Mouse (Mus musculus): Measurements from ENCODE around the gene Slc15a4. TPM values are rescaled to one million over a fixed set of nuclear protein-coding genes. Genes with fewer than 3 reads are reported as not detected.
A peak's percentile ranks its signal among the peaks of the same experiment; 100 is the strongest.

Gene Slc15a4
- polyA plus RNA-seq (2015; fragmentation: Nextera tagmentation; extraction: Ambion mirVana): 10.4 and 11.3 TPM in 2 replicates

DNA sequence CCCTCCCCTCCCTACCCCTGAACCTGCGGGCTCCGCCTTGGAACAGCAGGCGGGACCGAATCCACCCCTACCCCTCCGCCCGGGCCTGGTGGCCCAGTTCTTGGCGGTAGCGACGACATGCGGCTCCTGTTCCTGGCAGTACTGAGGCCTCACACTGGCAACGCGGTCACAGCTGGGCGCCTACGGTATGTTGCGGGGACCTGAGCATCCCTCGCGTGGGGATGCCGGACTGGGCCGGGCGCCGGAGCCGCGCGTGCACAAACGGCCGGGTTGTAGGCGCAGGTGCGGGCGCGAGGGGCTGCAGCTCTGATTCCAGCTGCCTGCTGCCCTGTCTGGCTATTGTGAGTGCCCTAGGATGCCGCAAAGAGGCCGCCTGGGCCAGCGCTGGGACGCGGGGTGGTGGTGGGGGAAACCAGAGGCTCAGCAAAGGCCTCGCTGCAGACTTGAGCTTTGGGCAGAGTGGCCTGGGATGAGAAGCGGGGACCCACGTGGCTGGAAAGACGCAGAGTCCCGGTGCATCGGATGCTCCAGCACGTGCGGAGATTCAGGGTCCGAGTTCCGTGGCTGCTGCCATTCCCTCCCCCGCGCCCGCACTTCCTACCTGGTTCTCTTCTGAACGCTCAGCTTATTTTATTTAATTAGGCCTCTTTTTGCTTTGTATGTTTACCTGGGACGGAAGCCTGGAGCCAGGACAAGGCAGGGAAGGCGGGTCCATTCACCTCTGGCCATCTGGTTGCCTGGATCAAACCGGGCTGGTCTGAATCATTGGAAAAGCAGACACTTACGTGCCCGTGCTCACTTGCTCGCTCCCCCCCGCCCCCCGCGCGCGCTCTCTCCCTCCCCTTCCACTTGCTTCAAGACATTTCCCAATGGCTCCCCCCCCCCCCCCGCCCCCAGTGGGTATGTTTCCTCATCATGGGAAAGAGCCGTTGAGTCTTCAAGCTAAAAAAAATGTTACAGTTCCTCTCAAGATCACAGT is at the start of gene Slc15a4, which contains the start of gene Glt1d1:
Gene Slc15a4, minus strand, starts transcription at position 731 of the 979 bp plus-strand sequence.
Gene Glt1d1, plus strand, starts transcription at position 96 of the 979 bp plus-strand sequence.
- DNase-seq: peak; percentile 63
- H3K9me3 ChIP-seq (ENCODE audit: low read length): no peaks in the 10 kb centered on the region
- no peaks in the 10 kb centered on the region for H3K36me3 ChIP-seq (replicated peaks; ENCODE audit: insufficient read depth, low read length)
- H3K4me3 ChIP-seq (ENCODE audit: low read depth, low read length): peak within 1 kb of the TSS; percentile 63
- no peaks in the 10 kb centered on the region for H3K4me1 ChIP-seq (ENCODE audit: insufficient read depth)
- H3K27me3 ChIP-seq (ENCODE audit: insufficient read depth, low read length): peaks cover 17% of the 10 kb centered on the region; the same call in 1 of the 2 replicates
- peak within 1 kb of the TSS; percentile 85 for H3K9ac ChIP-seq (replicated peaks)
- peak within 1 kb of the TSS; percentile 94 for H3K27ac ChIP-seq (ENCODE audit: low read depth)
- H3K4me2 ChIP-seq (ENCODE audit: low read depth, low read length): peak within 1 kb of the TSS; percentile 69
- ATAC-seq: peak; percentile 63
- WGBS (ENCODE audit: insufficient replicate concordance): under 1% methylated on average over 61 of the region's 62 CpGs
- TF ChIP-seq EP300 (IDR thresholded peaks at IDR 0.05; ENCODE audit: low read depth): no peak
- TF ChIP-seq CTCF (IDR thresholded peaks at IDR 0.05; ENCODE audit: low read depth): no peak

DNA sequence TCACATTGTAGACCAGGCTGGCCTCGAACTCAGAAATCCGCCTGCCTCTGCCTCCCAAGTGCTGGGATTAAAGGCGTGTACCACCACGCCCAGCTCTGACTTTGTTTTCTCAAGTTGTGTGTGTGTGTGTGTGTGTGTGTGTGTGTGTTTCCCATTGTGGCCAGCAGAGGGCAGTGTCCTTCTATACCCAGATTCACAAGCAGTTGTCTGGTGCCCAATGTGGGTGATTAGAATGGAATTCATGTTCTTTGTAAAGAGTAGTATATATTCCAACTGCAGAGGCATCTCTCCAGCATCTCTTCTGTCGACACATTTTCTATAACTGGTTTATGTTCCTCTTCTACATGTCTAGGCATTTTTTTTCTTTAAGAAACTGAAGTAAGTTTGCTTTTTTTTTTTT is 45.8 kb upstream of the Slc15a4 start:
- Histone ChIP-seq H3K4me1 (ENCODE audit: insufficient read depth) (no peaks in the 10 kb centered on the region), H3K4me3 (ENCODE audit: low read depth, low read length) (no peak overlapping the region), H3K9ac (replicated peaks) (no peak overlapping the region), H3K4me2 (ENCODE audit: low read depth, low read length) (no peak overlapping the region), H3K9me3 (ENCODE audit: low read length) (peaks cover 11% of the 10 kb centered on the region; the same call in 1 of the 2 replicates), H3K27me3 (ENCODE audit: insufficient read depth, low read length) (no peaks in the 10 kb centered on the region), H3K36me3 (replicated peaks; ENCODE audit: insufficient read depth, low read length) (no peaks in the 10 kb centered on the region), H3K27ac (ENCODE audit: low read depth) (no peak overlapping the region)
- DNase-seq (no peak), ATAC-seq (no peak)
- peak; percentile 43 for TF ChIP-seq CTCF (IDR thresholded peaks at IDR 0.05; ENCODE audit: low read depth)
- no peak for TF ChIP-seq EP300 (IDR thresholded peaks at IDR 0.05; ENCODE audit: low read depth)
- 94% methylated on average over 5 of the region's 5 CpGs for WGBS (ENCODE audit: insufficient replicate concordance)

- 79% methylated on average over 2 of the region's 2 CpGs for WGBS (ENCODE audit: insufficient replicate concordance)
- H3K27me3 ChIP-seq (ENCODE audit: insufficient read depth, low read length): no peaks in the 10 kb centered on the region
- ATAC-seq: no peak
Observed at GRCm38 (mm10) chr5:127677561-127677960, 44.9 kb upstream of the Slc15a4 start.

DNA sequence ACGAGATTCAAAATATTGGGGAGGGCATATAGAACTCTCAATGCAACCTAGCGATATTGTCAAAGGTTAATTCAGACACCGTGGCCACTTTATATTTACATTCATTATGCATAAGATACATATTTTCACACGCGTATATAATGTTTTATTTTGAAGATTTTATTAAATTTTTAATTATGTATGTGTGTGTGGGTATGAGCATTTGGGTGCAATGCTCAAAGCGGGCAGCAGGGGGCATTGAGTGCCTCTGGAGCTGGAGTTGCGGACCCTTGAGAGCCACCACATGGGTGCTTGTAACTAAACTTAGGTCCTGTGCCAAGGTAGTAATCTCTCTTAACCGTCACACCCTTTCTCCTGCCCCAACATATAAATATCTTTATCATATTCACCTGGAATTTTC is 41.2 kb upstream of the Slc15a4 start:
- Histone ChIP-seq H3K9ac (replicated peaks) (no peak overlapping the region), H3K36me3 (replicated peaks; ENCODE audit: insufficient read depth, low read length) (no peaks in the 10 kb centered on the region), H3K4me2 (ENCODE audit: low read depth, low read length) (no peak overlapping the region), H3K4me3 (ENCODE audit: low read depth, low read length) (no peak overlapping the region), H3K27ac (ENCODE audit: low read depth) (no peak overlapping the region), H3K9me3 (ENCODE audit: low read length) (peaks cover 10% of the 10 kb centered on the region; the same call in 1 of the 2 replicates), H3K27me3 (ENCODE audit: insufficient read depth, low read length) (no peaks in the 10 kb centered on the region), H3K4me1 (ENCODE audit: insufficient read depth) (no peaks in the 10 kb centered on the region)
- 78% methylated on average over 8 of the region's 8 CpGs for WGBS (ENCODE audit: insufficient replicate concordance)
- TF ChIP-seq CTCF (IDR thresholded peaks at IDR 0.05; ENCODE audit: low read depth) (no peak), EP300 (IDR thresholded peaks at IDR 0.05; ENCODE audit: low read depth) (no peak)
- DNase-seq (no peak), ATAC-seq (no peak)

More at GRCm38 (mm10) chr5:127677561-127677960, 44.9 kb upstream of the Slc15a4 start:
- no peak for DNase-seq
- H3K27ac ChIP-seq (ENCODE audit: low read depth): no peak overlapping the region
- H3K4me3 ChIP-seq (ENCODE audit: low read depth, low read length): no peak overlapping the region
- no peak for TF ChIP-seq EP300 (IDR thresholded peaks at IDR 0.05; ENCODE audit: low read depth)
- TF ChIP-seq CTCF (IDR thresholded peaks at IDR 0.05; ENCODE audit: low read depth): peak; percentile 13; the same call in 1 of the 2 replicates
- H3K4me1 ChIP-seq (ENCODE audit: insufficient read depth): no peaks in the 10 kb centered on the region
- H3K9ac ChIP-seq (replicated peaks): no peak overlapping the region
- H3K9me3 ChIP-seq (ENCODE audit: low read length): peaks cover 11% of the 10 kb centered on the region; the same call in 1 of the 2 replicates
- no peaks in the 10 kb centered on the region for H3K36me3 ChIP-seq (replicated peaks; ENCODE audit: insufficient read depth, low read length)
- H3K4me2 ChIP-seq (ENCODE audit: low read depth, low read length): no peak overlapping the region

- ATAC-seq (no peak), DNase-seq (no peak)
- Histone ChIP-seq H3K4me1 (ENCODE audit: insufficient read depth) (no peaks in the 10 kb centered on the region), H3K27ac (ENCODE audit: low read depth) (no peak overlapping the region), H3K4me3 (ENCODE audit: low read depth, low read length) (no peak overlapping the region), H3K9me3 (ENCODE audit: low read length) (peaks cover 8% of the 10 kb centered on the region), H3K4me2 (ENCODE audit: low read depth, low read length) (no peak overlapping the region), H3K9ac (replicated peaks) (no peak overlapping the region), H3K27me3 (ENCODE audit: insufficient read depth, low read length) (no peaks in the 10 kb centered on the region), H3K36me3 (replicated peaks; ENCODE audit: insufficient read depth, low read length) (peaks cover 9% of the 10 kb centered on the region)
- TF ChIP-seq EP300 (IDR thresholded peaks at IDR 0.05; ENCODE audit: low read depth): no peak
- no peak for TF ChIP-seq CTCF (IDR thresholded peaks at IDR 0.05; ENCODE audit: low read depth)
- WGBS (ENCODE audit: insufficient replicate concordance): 67% methylated on average over 5 of the region's 5 CpGs
Observed at GRCm38 (mm10) chr5:127660979-127661378, 28.3 kb upstream of the Slc15a4 start.

- no peak overlapping the region for H3K27ac ChIP-seq (ENCODE audit: low read depth)
- DNase-seq (no peak), ATAC-seq (no peak)
- H3K27me3 ChIP-seq (ENCODE audit: insufficient read depth, low read length): no peaks in the 10 kb centered on the region
- H3K4me2 ChIP-seq (ENCODE audit: low read depth, low read length): no peak overlapping the region
- no peak overlapping the region for H3K9ac ChIP-seq (replicated peaks)
- H3K36me3 ChIP-seq (replicated peaks; ENCODE audit: insufficient read depth, low read length): peaks cover 8% of the 10 kb centered on the region
- no peak overlapping the region for H3K4me3 ChIP-seq (ENCODE audit: low read depth, low read length)
- peaks cover 8% of the 10 kb centered on the region for H3K9me3 ChIP-seq (ENCODE audit: low read length)
- H3K4me1 ChIP-seq (ENCODE audit: insufficient read depth): no peaks in the 10 kb centered on the region
- TF ChIP-seq EP300 (IDR thresholded peaks at IDR 0.05; ENCODE audit: low read depth): no peak
- no peak for TF ChIP-seq CTCF (IDR thresholded peaks at IDR 0.05; ENCODE audit: low read depth)
- WGBS (ENCODE audit: insufficient replicate concordance): 70% methylated on average over 5 of the region's 5 CpGs
Observed at GRCm38 (mm10) chr5:127660267-127660666, 27.6 kb upstream of the Slc15a4 start.

Measured in liver, postnatal 0 days (tissue).